Mouse (Mus musculus) adrenal gland, adult 8-10 months (tissue): ENCODE measurements around the gene Gm2042. TPM values are rescaled to one million over a fixed set of nuclear protein-coding genes. Genes with fewer than 3 reads are reported as not detected.
"Not testable (repeated sequence)": the region's sequence is repeated elsewhere in the genome, so short reads cannot be mapped to it uniquely, and the experiment has no call there.

Experiments used
- DNase-seq: peaks from one replicate; pipeline ENCODE4 v3.0.0; 2022
- total RNA-seq, 4 experiments: library from RNA; stranded (reverse); gene quantifications; 2 replicates each; pipeline ENCODE4 v1.2.4; 2022

Gene Gm2042
- total RNA-seq, result not detected

GRCm38 (mm10) chr12:87953780-87954179, at the start of gene Gm2042:
Gene Gm2042 (plus strand): TSS chr12:87954080.
- DNase-seq, result not testable (repeated sequence)

GRCm38 (mm10) chr12:87919721-87920120, 34.2 kb upstream of the Gm2042 start, which contains the start of gene Gm2035:
Gene Gm2035 (minus strand): TSS chr12:87919857.
- DNase-seq, result not testable (repeated sequence)

GRCm38 (mm10) chr12:87984000-87984399, 30.1 kb downstream of the Gm2042 start:
- not testable (repeated sequence) for DNase-seq

- not testable (repeated sequence) for DNase-seq
Observed at GRCm38 (mm10) chr12:88004118-88004517, 50.2 kb downstream of the Gm2042 start.

Other genes with a start within 250 kb of the Gm2042 start
- not detected for gene Gm21319, start 178.3 kb upstream of the Gm2042 start, total RNA-seq
- not detected for gene Gm21936, start 158.6 kb upstream of the Gm2042 start, total RNA-seq
- not detected for gene BB287469, start 137.5 kb upstream of the Gm2042 start, total RNA-seq
- not detected for gene Gm2001, start 111.7 kb upstream of the Gm2042 start, total RNA-seq
- gene Gm2016, start 80.0 kb upstream of the Gm2042 start, total RNA-seq, result not detected
- gene Gm2022, start 58.7 kb upstream of the Gm2042 start, total RNA-seq, result not detected
- not detected for gene Gm2035, start 34.2 kb upstream of the Gm2042 start, total RNA-seq
- gene Gm2075, start 57.8 kb downstream of the Gm2042 start, total RNA-seq, result not detected
- not detected for gene Gm6803, start 64.7 kb downstream of the Gm2042 start, total RNA-seq
- gene Gm2056, start 72.9 kb downstream of the Gm2042 start, total RNA-seq, result not detected
- gene Gm16368, start 129.6 kb downstream of the Gm2042 start, total RNA-seq, result not detected
- not detected for gene Gm10436, start 228.0 kb downstream of the Gm2042 start, total RNA-seq